Mouse (Mus musculus): ENCODE data around the gene Atpaf1.

DNA sequence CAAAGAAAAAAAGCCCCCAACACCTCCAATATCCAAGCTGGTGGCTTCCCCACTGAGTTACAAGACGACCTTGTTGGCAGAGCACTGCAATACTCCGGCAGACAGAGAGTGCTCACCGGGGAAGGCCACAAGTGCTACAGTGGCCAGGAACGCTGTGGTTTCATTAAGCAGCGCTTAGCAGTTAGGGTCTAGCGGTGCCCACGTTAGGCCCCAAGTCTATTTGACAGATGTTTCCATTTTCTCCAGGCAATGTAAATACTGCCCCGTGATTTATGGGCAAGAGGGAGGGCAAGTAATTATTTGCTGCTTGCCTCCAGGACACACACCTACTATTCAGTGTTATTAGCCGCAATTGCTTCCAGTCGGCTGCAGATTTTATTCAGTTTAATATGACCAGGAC is 79.3 kb downstream of the Atpaf1 start:
- TF ChIP-seq CTCF (IDR thresholded peaks at IDR 0.05; ENCODE audit: borderline replicate concordance, extremely low read depth, insufficient read depth, insufficient read length) (no peak), POLR2A (IDR thresholded peaks at IDR 0.05; ENCODE audit: borderline replicate concordance, extremely low read depth, insufficient read depth, insufficient read length, poor library complexity, severe bottlenecking) (no peak)

Data from brain, embryonic 14.5 days (tissue).